Mouse (Mus musculus) lung, embryonic 16.5 days (tissue): ENCODE data around the gene Clcn6. TPM values are rescaled to one million over a fixed set of nuclear protein-coding genes. Genes with fewer than 3 reads are reported as not detected.
A peak's percentile ranks its signal among the peaks of the same experiment; 100 is the strongest.
"Not testable (repeated sequence)": the region's sequence is repeated elsewhere in the genome, so short reads cannot be mapped to it uniquely, and the experiment has no call there.

Experiments
- ATAC-seq: fragments of 200-750 bp; cut with Nextera tagmentation; 2 replicates; pipeline ENCODE4 v1.8.0; 2017; ENCODE audit warnings: low read depth, mild to moderate bottlenecking, moderate library complexity
- H3K27ac ChIP-seq: fragments of 300-500 bp; sonication (generic); 2 replicates; pipeline ENCODE4 v1.5.1; 2014; ENCODE audit warnings: mild to moderate bottlenecking, control low read depth, low read length
- H3K27me3 ChIP-seq: fragments of 300-500 bp; sonication (generic); 2 replicates; pipeline ENCODE4 v1.6.1; 2014; ENCODE audit warnings: low read depth, low read length, mixed read lengths; ENCODE audit not compliant: control insufficient read depth, insufficient read depth
- H3K36me3 ChIP-seq: fragments of 300-500 bp; sonication (generic); 2 replicates; pipeline ENCODE4 v1.6.1; 2014; ENCODE audit warnings: low read length; ENCODE audit not compliant: control insufficient read depth, insufficient read depth
- H3K4me1 ChIP-seq: fragments of 300-500 bp; sonication (generic); replicated peaks from 2 replicates; pipeline ENCODE4 v1.6.1; 2014; ENCODE audit warnings: low read length, mixed read lengths; ENCODE audit not compliant: control insufficient read depth, insufficient read depth
- H3K4me2 ChIP-seq: fragments of 300-500 bp; sonication (generic); 2 replicates; pipeline ENCODE4 v1.6.1; 2014; ENCODE audit warnings: low read depth, low read length, control low read depth
- H3K4me3 ChIP-seq: fragments of 300-500 bp; sonication (generic); 2 replicates; pipeline ENCODE4 v1.5.1; 2014; ENCODE audit warnings: mild to moderate bottlenecking, low read length, control low read depth
- H3K9ac ChIP-seq: fragments of 300-500 bp; sonication (generic); 2 replicates; pipeline ENCODE4 v1.6.1; 2014; ENCODE audit warnings: low read length, control low read depth
- H3K9me3 ChIP-seq: fragments of 300-500 bp; sonication (generic); 2 replicates; pipeline ENCODE4 v1.6.1; 2016; ENCODE audit warnings: low read length; ENCODE audit not compliant: control insufficient read depth
- WGBS: fragments of 180-500 bp; shearing (Covaris S2); extraction: QIAGEN DNeasy Blood & Tissue Kit; methylation state at CpG from one replicate; pipeline ENCODE4 v1.1.7; 2014; 5-methylcytosine and 5-hydroxymethylcytosine counted together
- polyA plus RNA-seq: library from polyadenylated mRNA; unstranded; fragments of >200 nt; fragmentation: Nextera tagmentation; extraction: Ambion mirVana; gene quantifications from 2 replicates; pipeline ENCODE4 v1.2.1, GENCODE M21; 2015

Gene Clcn6
- polyA plus RNA-seq, 1 experiment from 2014 or later, result 4.5 TPM

GRCm38 (mm10) chr4:148043327-148043726 is 4.7 kb upstream of the Clcn6 start:
- Histone ChIP-seq H3K4me2 (peak overlapping the region; percentile 73; the same call in 1 of the 2 replicates), H3K4me1 (peaks cover 29% of the 10 kb centered on the region), H3K36me3 (peaks cover 13% of the 10 kb centered on the region)
- not testable (repeated sequence) for H3K27me3 ChIP-seq, H3K27ac ChIP-seq, H3K4me3 ChIP-seq, H3K9me3 ChIP-seq, H3K9ac ChIP-seq, ATAC-seq
- WGBS, result 72% methylated on average over 6 of the region's 8 CpGs

DNA sequence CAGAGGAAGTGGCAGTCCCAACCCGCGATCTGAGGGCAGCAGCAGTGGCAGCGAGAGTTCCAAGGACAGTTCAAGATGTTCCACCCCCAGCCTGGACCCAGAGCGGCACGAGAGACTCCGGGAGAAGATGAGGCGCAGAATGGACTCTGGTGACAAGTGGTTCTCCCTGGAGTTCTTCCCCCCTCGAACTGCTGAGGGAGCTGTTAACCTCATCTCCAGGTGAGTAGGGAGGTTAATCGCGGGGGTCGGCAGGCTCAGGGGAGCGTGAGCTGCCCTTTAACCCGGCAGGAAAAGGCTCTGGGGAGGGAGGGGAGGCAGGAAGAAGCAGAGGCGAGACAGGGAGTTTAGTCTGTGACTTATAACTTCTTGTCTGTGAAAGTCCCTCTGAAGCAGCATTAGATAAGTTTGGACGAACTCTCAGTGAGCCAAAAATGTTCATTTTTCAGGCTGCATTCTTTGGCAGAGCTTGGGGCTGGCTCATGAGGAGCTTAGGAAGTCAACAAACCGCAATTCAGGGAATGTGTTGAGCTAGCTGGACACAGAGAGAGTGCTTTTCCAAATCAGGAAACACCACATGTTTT is 3.1 kb upstream of the Clcn6 start:
- Histone ChIP-seq H3K4me3 (peak overlapping the region; percentile 57), H3K27me3 (no peaks in the 10 kb centered on the region), H3K27ac (peak overlapping the region; percentile 94), H3K9me3 (no peaks in the 10 kb centered on the region), H3K9ac (peak overlapping the region; percentile 69), H3K4me1 (peaks cover 37% of the 10 kb centered on the region), H3K36me3 (peaks cover 8% of the 10 kb centered on the region), H3K4me2 (peak overlapping the region; percentile 73)
- WGBS, result under 1% methylated on average over 16 of the region's 16 CpGs
- ATAC-seq, result no peak

DNA sequence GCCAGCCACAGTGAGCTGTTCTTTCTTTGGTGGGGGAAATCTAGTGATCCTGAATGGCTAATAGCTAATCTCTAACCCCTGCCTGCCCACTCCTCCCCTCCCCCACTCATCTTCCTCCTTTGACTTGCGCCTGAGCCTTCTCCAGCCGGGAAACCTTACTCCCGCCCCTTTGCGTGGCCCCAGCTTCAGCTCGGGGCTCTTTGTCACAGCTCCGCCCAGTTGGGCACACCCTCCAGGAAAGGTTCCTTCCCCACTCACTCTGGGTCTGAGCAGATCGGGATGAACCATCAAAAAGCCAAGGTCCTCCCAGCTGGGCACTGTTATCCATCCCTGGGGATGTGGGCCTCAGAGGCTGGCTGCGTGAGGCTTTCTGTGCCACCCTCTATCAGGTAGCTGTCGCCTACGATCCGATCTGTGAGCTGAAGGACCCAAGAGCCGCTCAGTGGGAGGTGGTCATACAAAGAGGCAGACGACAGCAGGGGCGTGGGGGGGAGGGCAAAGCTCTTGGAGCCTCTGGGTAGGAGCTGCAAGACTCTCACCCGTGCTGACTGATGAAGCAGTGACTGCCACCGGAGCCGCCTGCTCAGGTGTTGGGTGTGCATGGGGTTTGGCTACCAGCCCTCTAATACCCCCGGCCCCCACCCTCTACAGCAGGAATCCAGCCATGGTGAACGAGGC is 2.5 kb upstream of the Clcn6 start:
- H3K4me2 ChIP-seq, result peak overlapping the region; percentile 73
- WGBS, result 0% methylated on average over 19 of the region's 19 CpGs
- ATAC-seq, result peak; percentile 55
- peak overlapping the region; percentile 69 for H3K9ac ChIP-seq
- no peaks in the 10 kb centered on the region for H3K9me3 ChIP-seq
- H3K4me3 ChIP-seq, result peak overlapping the region; percentile 57
- H3K36me3 ChIP-seq, result peaks cover 8% of the 10 kb centered on the region
- H3K27me3 ChIP-seq, result no peaks in the 10 kb centered on the region
- peak overlapping the region; percentile 94 for H3K27ac ChIP-seq
- peaks cover 37% of the 10 kb centered on the region for H3K4me1 ChIP-seq

- Histone ChIP-seq H3K27me3 (no peaks in the 10 kb centered on the region), H3K4me3 (peak overlapping the region; percentile 85), H3K4me2 (peak overlapping the region; percentile 85), H3K27ac (peak overlapping the region; percentile 94), H3K36me3 (peaks cover 5% of the 10 kb centered on the region), H3K4me1 (peaks cover 37% of the 10 kb centered on the region), H3K9ac (peak overlapping the region; percentile 69), H3K9me3 (no peaks in the 10 kb centered on the region)
- no peak for ATAC-seq
- WGBS, result 65% methylated on average over 15 of the region's 15 CpGs
Measured at GRCm38 (mm10) chr4:148040029-148040830, 1.6 kb upstream of the Clcn6 start.

- peaks cover 37% of the 10 kb centered on the region for H3K4me1 ChIP-seq
- no peaks in the 10 kb centered on the region for H3K9me3 ChIP-seq
- peak overlapping the region; percentile 85 for H3K4me3 ChIP-seq
- peak overlapping the region; percentile 26; the same call in 1 of the 2 replicates for H3K27ac ChIP-seq
- H3K4me2 ChIP-seq, result peak overlapping the region; percentile 85
- 15% methylated on average over 19 of the region's 19 CpGs for WGBS
- no peak for ATAC-seq
- no peaks in the 10 kb centered on the region for H3K27me3 ChIP-seq
- H3K9ac ChIP-seq, result peak overlapping the region; percentile 79
- peaks cover 8% of the 10 kb centered on the region for H3K36me3 ChIP-seq
Measured at GRCm38 (mm10) chr4:148039254-148040028, 820 bp upstream of the Clcn6 start.

- peaks cover 5% of the 10 kb centered on the region; the same call in 1 of the 2 replicates for H3K36me3 ChIP-seq
- H3K4me1 ChIP-seq, result peaks cover 37% of the 10 kb centered on the region
- no peaks in the 10 kb centered on the region for H3K9me3 ChIP-seq
- H3K27ac ChIP-seq, result peak overlapping the region; percentile 75
- H3K27me3 ChIP-seq, result no peaks in the 10 kb centered on the region
- H3K9ac ChIP-seq, result peak overlapping the region; percentile 80
- ATAC-seq, result no peak
- WGBS, result 5% methylated on average over 25 of the region's 26 CpGs
- H3K4me3 ChIP-seq, result peak overlapping the region; percentile 85
- H3K4me2 ChIP-seq, result peak overlapping the region; percentile 88
Measured at GRCm38 (mm10) chr4:148038079-148038599, 482 bp downstream of the Clcn6 start.

GRCm38 (mm10) chr4:148035440-148035839 is 3.2 kb downstream of the Clcn6 start:
- no peak for ATAC-seq
- no peak overlapping the region for H3K4me2 ChIP-seq

GRCm38 (mm10) chr4:148033858-148034410 is 4.7 kb downstream of the Clcn6 start:
- peaks cover 8% of the 10 kb centered on the region for H3K4me1 ChIP-seq
- peaks cover 5% of the 10 kb centered on the region for H3K36me3 ChIP-seq
- no peak overlapping the region for H3K9ac ChIP-seq
- H3K27me3 ChIP-seq, result no peaks in the 10 kb centered on the region
- H3K27ac ChIP-seq, result no peak overlapping the region
- WGBS, result 84% methylated on average over 7 of the region's 7 CpGs
- no peak overlapping the region for H3K4me3 ChIP-seq
- H3K4me2 ChIP-seq, result no peak overlapping the region
- H3K9me3 ChIP-seq, result no peaks in the 10 kb centered on the region
- ATAC-seq, result no peak

More at GRCm38 (mm10) chr4:148035440-148035839, 3.2 kb downstream of the Clcn6 start:
- H3K9me3 ChIP-seq, result no peaks in the 10 kb centered on the region
- H3K36me3 ChIP-seq, result peaks cover 3% of the 10 kb centered on the region; the same call in 1 of the 2 replicates
- peaks cover 19% of the 10 kb centered on the region for H3K4me1 ChIP-seq
- H3K9ac ChIP-seq, result no peak overlapping the region
- no peaks in the 10 kb centered on the region for H3K27me3 ChIP-seq
- no peak overlapping the region for H3K27ac ChIP-seq
- H3K4me3 ChIP-seq, result no peak overlapping the region
- WGBS, result 84% methylated on average over 3 of the region's 3 CpGs
